Mouse (Mus musculus) R1 (cell line): ENCODE data around the gene Gja8.

Experiments used
- DNase-seq: peaks from one replicate; pipeline ENCODE4 v3.0.0-alpha.2; 2018; ENCODE audit warnings: low read depth, low spot score

The Gja8 gene

GRCm38 (mm10) chr3:96879536-96879935 is 46.3 kb downstream of the Gja8 start:
- DNase-seq = no peak

GRCm38 (mm10) chr3:96874808-96875571 is 50.8 kb downstream of the Gja8 start:
- no peak for DNase-seq

- no peak for DNase-seq
Observed at GRCm38 (mm10) chr3:96872501-96872900, 53.3 kb downstream of the Gja8 start.

- DNase-seq = no peak
Observed at GRCm38 (mm10) chr3:96871070-96871469, 54.8 kb downstream of the Gja8 start.

DNA sequence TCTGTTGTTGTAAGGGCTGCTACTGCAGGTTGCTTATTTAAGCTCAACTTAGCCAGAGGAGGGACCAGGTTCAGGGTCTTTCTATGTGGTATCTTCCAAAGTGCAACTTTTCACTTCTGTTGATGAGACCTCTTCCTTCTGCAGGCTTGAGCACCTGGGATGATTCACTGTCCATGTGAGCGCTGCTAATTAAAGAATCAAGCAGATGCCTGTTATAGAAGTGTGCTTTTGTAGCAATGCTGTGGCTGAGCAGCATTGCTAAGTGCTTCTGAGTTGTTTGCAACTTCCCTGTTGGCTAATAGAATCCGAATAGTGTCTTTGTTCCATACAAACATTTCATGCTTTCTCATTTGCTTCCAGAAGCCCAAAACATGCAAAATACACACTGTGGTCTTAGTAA is 55.5 kb downstream of the Gja8 start:
- no peak for DNase-seq

- no peak for DNase-seq
Observed at GRCm38 (mm10) chr3:96869091-96869490, 56.7 kb downstream of the Gja8 start.

GRCm38 (mm10) chr3:96868566-96868965 is 57.3 kb downstream of the Gja8 start:
- DNase-seq = no peak

DNA sequence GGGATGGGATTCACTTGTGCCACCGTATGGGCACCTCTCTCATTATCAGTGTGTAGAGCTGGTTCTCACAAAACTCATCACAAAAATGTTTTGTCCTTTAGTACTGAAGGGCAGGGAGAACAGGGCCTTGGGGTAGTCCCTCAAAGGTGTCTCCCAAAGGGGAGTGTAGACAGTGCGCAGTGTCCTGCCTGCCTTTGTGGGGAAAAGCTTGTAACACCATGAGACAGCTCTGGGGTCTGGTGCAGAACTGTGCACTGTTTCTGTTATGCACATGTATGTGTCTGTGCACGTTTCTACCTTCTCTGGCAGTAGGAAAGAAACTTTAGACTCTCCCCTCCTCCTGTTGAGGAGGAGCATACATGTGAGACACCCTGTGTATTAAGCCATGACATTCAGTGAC is 58.0 kb downstream of the Gja8 start:
- DNase-seq = no peak
